Mouse (Mus musculus) kidney, adult 18-20 months (tissue): ENCODE results near the gene Gk.

Experiments used
- DNase-seq: peaks from one replicate; pipeline ENCODE4 v3.0.0; 2021

The Gk gene

DNA sequence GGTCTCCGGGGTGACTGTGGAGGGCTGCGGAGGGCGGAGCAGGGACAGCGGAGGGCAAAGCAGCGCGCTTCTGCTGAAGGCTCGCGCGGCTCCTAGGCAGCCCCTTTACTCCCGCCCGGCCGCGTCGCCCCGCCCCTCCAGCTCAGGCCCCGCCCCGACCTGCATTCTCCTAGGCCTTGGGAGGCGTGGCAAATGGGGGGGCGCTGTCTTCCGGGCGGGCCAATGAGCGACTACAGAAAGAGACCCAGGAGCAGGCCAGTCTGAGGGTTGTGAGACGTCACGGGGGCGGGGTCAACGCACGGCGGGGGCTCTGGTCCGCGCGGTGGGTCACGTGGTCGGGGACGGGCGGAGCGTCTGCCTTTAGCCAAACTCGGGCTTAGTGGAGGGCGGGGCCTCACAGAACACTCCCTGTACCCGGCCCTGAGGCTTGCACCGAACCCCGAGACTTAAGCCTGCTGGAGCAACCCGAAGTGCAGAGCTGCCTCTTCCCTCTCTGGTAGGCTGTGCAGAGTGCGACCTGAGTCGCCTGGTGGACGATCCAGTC is at the start of gene Gk:
Gk (minus strand) TSS at position 276 of the 544 bp plus-strand sequence.
- peak; percentile 97 for DNase-seq

GRCm38 (mm10) chrX:85804706-85805376 is 28.2 kb upstream of the Gk start:
- no peak for DNase-seq

DNA sequence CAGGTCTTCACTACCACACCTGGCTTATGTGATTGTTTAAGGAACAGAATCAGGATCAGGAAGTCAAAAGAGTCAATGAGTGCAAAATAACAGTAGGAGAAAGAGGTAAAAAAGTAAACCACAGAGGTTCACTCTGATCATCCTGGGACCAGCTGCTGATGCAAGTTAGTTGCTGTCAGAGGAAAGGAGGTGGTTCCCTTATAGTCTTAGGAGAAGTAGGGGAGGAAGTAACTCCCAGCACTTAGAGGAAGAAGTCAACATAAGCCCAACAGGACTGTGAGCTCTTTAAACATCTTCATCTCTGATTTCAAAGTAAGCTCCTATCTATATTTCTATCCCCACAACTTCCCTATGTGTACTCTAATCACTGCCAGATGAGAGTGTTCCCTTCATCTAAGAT is 26.4 kb upstream of the Gk start:
- no peak for DNase-seq

GRCm38 (mm10) chrX:85797449-85797848 is 20.8 kb upstream of the Gk start:
- DNase-seq = no peak

DNA sequence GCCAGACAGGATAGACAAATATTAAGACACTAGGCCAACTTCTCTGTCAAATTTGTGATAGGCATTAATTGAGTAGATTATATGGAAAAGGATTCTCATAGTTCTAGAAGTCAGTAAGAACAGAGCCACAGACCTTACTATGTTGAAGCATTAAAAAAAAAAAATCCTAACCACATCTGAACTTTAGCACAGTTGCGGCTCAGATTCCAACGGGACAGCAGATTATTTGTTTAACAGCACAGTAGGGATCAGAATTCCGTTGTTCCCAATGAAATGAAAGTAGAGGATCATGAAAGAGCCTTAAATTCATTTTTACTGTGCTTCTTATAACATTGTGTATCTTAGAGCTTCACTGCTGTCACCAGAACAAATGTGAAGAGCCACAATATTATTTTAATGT is 1.7 kb upstream of the Gk start:
- DNase-seq = no peak

GRCm38 (mm10) chrX:85777141-85777540 is 522 bp upstream of the Gk start:
- DNase-seq = peak; percentile 67

DNA sequence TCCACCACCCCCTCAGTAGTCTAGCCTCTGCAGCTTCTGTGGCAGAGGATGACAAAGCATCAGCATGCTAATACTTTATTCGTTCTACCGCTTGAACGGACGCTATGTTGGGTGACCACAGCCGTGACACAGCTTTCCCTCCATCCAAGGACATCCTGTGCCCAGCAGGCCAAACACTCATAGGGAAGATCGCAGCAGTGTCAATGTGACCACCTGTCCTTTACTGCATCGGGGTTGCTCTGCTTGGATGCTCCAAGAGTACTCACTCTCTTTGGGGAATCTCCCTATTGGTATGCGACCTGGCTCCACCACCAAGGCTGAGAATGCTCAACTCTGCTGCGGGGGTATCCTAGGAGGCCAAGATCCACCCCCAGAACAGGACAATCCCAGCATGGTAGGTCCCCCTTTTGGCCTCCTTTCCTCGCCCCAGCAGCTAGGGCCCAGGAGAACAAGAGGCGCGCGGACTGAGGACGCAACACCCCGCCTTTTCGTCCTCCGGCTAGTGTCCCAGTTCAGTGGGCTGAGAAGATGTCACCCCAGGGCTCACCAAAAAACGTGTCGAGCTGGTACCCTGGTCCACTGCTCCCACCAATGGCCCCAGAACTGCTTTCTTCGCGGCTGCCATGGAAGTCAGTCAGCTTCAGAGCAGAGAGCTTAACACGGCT is 608 bp downstream of the Gk start:
- no peak for DNase-seq

GRCm38 (mm10) chrX:85771303-85771702 is 5.3 kb downstream of the Gk start:
- DNase-seq = no peak

DNA sequence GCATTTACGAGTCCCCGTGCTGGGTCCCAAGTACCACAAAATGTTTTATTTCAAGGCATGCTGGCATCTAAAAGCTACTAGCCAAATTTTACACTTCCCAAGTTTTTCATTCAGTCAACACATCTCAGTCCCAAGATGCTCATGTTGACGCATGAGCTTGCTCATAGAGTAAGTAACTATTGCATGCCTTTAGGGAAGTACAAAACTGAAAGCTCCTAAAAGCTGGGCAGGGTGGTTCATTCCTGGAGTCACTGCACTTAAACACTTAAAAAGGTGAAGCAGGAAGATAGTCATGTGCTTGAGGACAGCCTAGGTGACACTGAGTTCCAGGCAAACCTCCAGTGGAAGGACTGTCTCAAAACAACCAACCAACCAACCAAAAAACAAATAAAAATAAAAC is 5.9 kb downstream of the Gk start:
- no peak for DNase-seq

DNA sequence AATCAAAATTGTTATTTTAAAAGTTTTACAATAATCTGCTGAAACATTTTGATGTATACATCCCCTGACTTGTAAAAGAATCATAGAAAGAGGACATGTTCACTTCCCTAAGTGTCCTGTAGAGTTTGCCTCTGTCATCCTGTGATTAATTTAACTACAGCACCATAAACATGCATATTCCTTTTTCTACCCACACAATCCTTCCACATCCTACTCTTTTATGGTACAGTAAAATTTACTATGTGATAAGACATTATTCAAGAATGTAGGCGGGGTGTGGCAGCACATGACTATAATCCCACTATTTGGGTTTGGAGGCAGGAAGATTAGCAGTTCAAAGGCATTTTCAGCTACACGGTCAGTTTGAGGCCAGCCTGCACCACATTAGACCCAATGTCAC is 8.0 kb downstream of the Gk start:
- DNase-seq = no peak

DNA sequence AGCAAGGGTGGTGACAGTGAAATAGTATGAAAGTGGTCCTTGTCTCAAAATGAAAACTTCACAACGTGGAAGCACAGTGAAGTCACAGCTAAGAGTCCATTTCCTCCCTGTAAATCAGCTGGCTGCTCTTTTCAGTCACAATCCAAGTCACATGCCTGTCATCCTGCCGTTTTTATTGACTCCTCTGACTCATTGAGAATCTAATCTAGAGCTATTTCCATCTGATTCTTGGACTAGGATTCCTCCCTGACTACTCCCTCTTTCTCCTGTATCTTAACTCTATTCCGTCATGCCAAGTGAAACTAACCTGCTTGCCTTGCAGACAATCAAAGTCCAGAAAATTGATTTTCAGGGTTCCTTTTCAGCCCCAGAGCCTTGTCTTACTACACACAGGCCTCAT is 20.6 kb downstream of the Gk start:
- DNase-seq = no peak

DNA sequence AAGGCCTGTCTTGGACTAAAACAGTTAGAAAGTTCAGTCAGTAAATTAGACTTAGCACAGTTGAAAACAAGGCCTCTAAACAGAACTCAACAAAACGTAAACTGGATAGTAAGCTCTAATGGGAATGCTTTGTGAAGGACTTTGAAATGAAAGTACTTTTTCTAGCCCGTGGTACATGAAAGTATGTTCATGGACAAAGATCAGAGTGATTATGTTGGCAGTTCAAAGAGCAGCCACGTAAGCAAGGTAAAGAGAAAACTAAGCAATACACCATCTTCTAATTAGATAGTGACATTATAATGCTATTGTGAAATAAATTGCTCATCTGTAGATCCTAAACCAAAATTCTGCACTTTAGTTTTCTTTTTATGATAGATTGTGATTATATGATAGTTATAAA is 32.8 kb downstream of the Gk start:
- no peak for DNase-seq

DNA sequence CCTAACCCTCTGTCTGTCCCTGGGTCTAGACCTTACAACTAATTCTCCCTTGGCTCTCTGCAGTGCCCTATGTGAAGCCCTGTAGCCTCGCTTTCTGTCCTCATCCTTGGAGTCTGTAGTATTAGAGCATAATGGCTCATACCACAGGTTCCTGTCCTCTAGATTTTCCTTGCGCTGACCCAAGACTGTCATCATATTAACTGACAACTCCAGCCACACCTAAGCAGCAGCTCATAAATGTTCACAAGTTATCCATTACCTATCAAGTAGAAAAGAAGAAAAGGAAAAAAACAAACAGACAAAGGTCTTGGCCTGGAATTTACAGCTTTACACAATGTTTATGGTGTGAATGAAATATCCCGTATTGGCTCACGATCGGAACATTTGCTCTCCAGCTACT is 43.4 kb downstream of the Gk start:
- DNase-seq = no peak

DNA sequence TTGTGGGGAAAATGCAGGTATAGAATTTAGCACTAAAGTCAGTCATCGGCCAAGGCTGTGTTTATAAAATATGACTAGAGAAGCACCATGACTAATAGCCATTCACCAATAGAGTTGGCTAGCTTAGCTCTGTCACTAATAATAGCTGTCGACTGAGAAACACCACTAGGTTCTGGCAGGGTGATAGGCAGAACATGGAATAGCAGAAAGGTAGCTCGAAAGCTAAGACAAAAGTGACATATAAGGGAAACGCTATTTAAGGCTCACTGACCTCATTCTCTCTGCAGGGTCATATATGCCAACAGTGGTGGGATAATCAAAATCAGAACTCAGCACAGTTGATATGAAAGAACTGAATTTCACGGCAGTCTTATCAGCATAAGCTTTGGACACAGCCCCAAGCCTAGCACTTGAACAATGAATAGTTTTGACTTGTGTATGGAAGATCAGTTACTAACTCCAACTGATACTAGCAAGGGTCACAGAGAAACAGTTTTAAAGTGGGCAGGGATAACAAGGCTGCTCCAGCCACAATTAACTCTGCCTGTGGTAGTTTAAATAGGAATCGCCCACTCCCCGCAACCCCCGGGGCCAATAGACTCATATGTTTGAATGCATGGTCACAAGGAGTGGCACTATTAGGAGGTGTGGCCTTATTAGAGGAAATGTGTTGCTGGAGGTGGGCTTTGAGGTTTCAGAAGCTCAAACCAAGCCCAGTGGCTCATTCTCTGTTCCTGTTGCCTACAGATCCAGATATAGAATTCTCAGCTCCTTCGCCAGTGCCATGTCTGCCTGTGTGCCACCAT is 45.3 kb downstream of the Gk start:
- DNase-seq = no peak

GRCm38 (mm10) chrX:85721226-85721625 is 55.4 kb downstream of the Gk start:
- peak; percentile 37 for DNase-seq

DNA sequence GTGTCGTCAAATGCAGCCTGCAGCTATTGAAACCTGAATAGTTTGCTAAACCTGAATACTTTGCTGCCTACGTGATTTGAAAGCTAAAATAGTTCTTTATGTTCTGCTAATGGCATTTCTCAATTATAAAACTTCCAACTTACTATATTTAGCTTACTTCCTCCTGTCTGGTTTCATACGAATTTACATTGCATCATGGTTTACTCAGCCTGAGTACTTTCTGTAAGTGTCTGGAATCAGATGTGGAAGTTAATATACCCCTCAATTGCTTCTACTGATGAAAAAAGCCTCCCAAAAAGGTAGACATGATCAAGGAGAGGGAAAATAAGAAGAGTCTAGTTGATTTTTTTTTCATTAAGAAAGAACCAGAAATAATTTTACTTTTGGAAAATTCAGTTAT is 66.2 kb downstream of the Gk start:
- DNase-seq = no peak

DNA sequence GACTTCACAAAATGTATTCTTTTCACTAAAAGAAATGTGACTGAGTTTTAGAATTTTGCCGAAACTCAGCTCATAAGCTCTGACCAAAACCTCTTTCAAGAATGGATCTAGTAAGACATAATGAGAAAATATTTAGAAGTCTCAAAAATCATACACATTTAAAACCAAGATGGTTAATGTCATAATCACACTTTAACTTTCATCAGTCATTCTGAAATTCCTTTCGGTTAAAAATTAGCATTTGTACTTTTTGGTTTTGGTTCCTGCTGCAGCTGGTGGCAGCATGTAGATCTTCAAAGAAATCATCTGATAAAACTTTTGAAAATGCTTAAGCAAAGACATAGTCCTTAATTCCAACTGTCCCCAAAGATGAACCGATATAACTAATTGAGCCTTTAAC is 70.9 kb downstream of the Gk start:
- no peak for DNase-seq

DNA sequence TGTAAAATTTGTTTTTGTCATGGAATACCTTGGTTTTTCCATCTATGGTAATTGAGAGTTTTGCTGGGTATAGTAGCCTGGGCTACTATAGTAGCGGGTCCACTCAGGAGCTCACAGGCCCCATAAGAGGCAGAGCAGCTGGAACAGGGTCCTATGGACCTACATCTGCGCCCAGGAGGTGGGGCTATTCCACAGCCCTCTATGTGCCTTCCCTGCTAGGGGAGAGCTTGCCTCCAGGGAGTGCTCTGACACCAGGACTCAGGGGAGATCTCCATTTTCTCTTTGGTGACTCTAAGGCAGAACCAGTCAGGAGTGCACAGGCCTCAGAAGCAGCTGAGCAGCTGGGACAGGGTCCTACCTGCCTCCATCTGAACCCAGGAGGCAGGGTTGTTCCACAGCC is 92.9 kb downstream of the Gk start:
- no peak for DNase-seq

DNA sequence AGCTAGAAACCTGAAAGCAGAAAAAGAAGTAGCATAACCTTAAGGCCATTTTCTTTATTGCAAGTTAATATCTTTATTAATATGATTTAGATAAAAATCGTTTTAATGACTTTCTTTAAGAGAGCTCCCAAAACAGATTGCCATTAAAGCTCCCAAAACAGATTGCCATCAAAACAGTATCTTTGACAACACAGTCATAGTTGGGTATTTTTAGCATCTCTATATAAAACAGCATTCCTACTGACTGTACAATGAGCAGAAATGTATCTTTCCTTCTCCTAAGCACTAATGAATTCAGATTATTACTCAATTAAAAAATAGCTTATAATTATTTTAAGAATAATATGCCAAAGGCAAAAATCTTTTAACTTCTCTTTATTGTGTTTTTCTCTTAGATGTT is 94.5 kb downstream of the Gk start:
- no peak for DNase-seq

GRCm38 (mm10) chrX:85676808-85677207 is 99.8 kb downstream of the Gk start:
- DNase-seq = peak; percentile 41
